Mouse (Mus musculus) stomach, embryonic 16.5 days (tissue): ENCODE measurements at regions not wholly inside any gene's neighbourhood (a gene's known extent, or its start where the extent isn't known, plus 50 kb on each side); places are given as distances from the start of the nearest gene placed in this dataset.

Experiments
- ATAC-seq: fragments of 200-750 bp; cut with Nextera tagmentation; 2 replicates; pipeline ENCODE4 v1.8.0; 2017; ENCODE audit warnings: moderate number of reproducible peaks, moderate TSS enrichment; ENCODE audit not compliant: insufficient read depth, low FRiP score
- H3K27ac ChIP-seq: fragments of 300-500 bp; sonication (generic); 2 replicates; pipeline ENCODE4 v1.5.1; 2014; ENCODE audit warnings: low read length
- H3K27me3 ChIP-seq: fragments of 300-500 bp; sonication (generic); 2 replicates; pipeline ENCODE4 v1.6.1; 2014; ENCODE audit warnings: low read length, control low read depth, mixed read lengths; ENCODE audit not compliant: control insufficient read depth, insufficient read depth
- H3K36me3 ChIP-seq: fragments of 300-500 bp; sonication (generic); 2 replicates; pipeline ENCODE4 v1.6.1; 2014; ENCODE audit warnings: low read length; ENCODE audit not compliant: control insufficient read depth, insufficient read depth
- H3K4me1 ChIP-seq: fragments of 300-500 bp; sonication (generic); 2 replicates; pipeline ENCODE4 v1.6.1; 2014; ENCODE audit warnings: low read length, control low read depth, mixed read lengths; ENCODE audit not compliant: control insufficient read depth, insufficient read depth
- H3K4me2 ChIP-seq: fragments of 300-500 bp; sonication (generic); 2 replicates; pipeline ENCODE4 v1.6.1; 2014; ENCODE audit warnings: low read depth, low read length, mixed read lengths
- H3K4me3 ChIP-seq: fragments of 300-500 bp; sonication (generic); replicated peaks from 2 replicates; pipeline ENCODE4 v1.5.1; 2014; ENCODE audit warnings: mild to moderate bottlenecking, low read length
- H3K9ac ChIP-seq: fragments of 300-500 bp; sonication (generic); 2 replicates; pipeline ENCODE4 v1.6.1; 2014; ENCODE audit warnings: low read length
- H3K9me3 ChIP-seq: fragments of 300-500 bp; sonication (generic); replicated peaks from 2 replicates; pipeline ENCODE4 v1.6.1; 2016; ENCODE audit warnings: low read length, control low read depth; ENCODE audit not compliant: control insufficient read depth
- WGBS: fragments of 180-500 bp; shearing (Covaris S2); extraction: QIAGEN DNeasy Blood & Tissue Kit; methylation state at CpG from one replicate; pipeline ENCODE4 v1.1.7; 2014; 5-methylcytosine and 5-hydroxymethylcytosine counted together

- Histone ChIP-seq H3K9ac (no peak overlapping the region), H3K27me3 (no peaks in the 10 kb centered on the region), H3K27ac (no peak overlapping the region), H3K36me3 (no peaks in the 10 kb centered on the region), H3K9me3 (no peaks in the 10 kb centered on the region), H3K4me3 (no peak overlapping the region), H3K4me1 (no peaks in the 10 kb centered on the region), H3K4me2 (no peak overlapping the region)
- ATAC-seq: no peak
- WGBS: 68% methylated on average over 9 of the region's 9 CpGs
Measured at GRCm38 (mm10) chr4:12306618-12307565, 135.1 kb upstream of the Fam92a start.

DNA sequence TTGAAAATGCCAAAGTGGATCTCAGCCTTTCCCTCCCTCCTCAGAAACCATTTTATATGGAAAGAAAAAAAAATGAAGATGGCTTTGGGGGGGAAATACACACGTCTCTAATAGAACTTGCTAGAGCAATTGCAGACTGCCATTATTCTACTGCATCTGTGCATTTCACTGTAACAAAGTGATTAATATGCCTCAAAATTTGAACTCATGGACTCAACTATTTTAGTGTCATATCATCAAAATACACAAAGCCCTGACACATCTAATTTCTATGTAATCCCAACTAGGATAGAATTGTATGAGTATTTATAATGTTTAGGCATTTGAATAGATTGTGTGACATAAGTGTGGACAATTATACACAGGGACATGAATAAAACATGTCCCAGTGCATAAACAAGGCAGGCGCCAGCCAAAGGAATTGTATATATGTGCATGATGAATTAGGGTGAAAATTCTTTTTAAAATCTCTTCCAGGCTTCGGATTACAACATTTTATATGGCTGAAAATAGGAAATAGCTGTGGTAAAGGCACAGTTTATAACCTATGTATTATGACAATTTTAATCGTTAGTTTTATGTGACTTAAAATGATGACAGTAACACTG, 115.4 kb upstream of the Fam92a start:
- WGBS: 49% methylated on average over 4 of the region's 4 CpGs
- H3K4me1 ChIP-seq: no peaks in the 10 kb centered on the region
- no peaks in the 10 kb centered on the region for H3K27me3 ChIP-seq
- no peak overlapping the region for H3K27ac ChIP-seq
- no peak overlapping the region for H3K4me2 ChIP-seq
- H3K9me3 ChIP-seq: no peaks in the 10 kb centered on the region
- no peak for ATAC-seq
- no peak overlapping the region for H3K9ac ChIP-seq
- no peaks in the 10 kb centered on the region for H3K36me3 ChIP-seq
- H3K4me3 ChIP-seq: no peak overlapping the region

GRCm38 (mm10) chr4:12286391-12286790, 114.6 kb upstream of the Fam92a start:
- no peaks in the 10 kb centered on the region for H3K4me1 ChIP-seq
- no peak overlapping the region for H3K9ac ChIP-seq
- no peak overlapping the region for H3K4me3 ChIP-seq
- no peaks in the 10 kb centered on the region for H3K27me3 ChIP-seq
- H3K9me3 ChIP-seq: no peaks in the 10 kb centered on the region
- no peaks in the 10 kb centered on the region for H3K36me3 ChIP-seq
- no peak overlapping the region for H3K27ac ChIP-seq
- 78% methylated on average over 1 of the region's 1 CpGs for WGBS
- no peak overlapping the region for H3K4me2 ChIP-seq
- no peak for ATAC-seq

- no peaks in the 10 kb centered on the region for H3K27me3 ChIP-seq
- no peak overlapping the region for H3K9ac ChIP-seq
- no peak for ATAC-seq
- H3K4me1 ChIP-seq: no peaks in the 10 kb centered on the region
- no peak overlapping the region for H3K27ac ChIP-seq
- H3K4me2 ChIP-seq: no peak overlapping the region
- H3K9me3 ChIP-seq: no peaks in the 10 kb centered on the region
- H3K4me3 ChIP-seq: no peak overlapping the region
- no peaks in the 10 kb centered on the region for H3K36me3 ChIP-seq
Measured at GRCm38 (mm10) chr4:12285983-12286382, 114.2 kb upstream of the Fam92a start.

GRCm38 (mm10) chr4:12277949-12278348, 106.1 kb upstream of the Fam92a start:
- H3K4me2 ChIP-seq: no peak overlapping the region
- H3K9ac ChIP-seq: no peak overlapping the region
- WGBS: 67% methylated on average over 3 of the region's 3 CpGs
- H3K4me1 ChIP-seq: no peaks in the 10 kb centered on the region
- no peaks in the 10 kb centered on the region for H3K36me3 ChIP-seq
- H3K9me3 ChIP-seq: no peaks in the 10 kb centered on the region
- no peaks in the 10 kb centered on the region for H3K27me3 ChIP-seq
- no peak overlapping the region for H3K4me3 ChIP-seq
- ATAC-seq: no peak
- H3K27ac ChIP-seq: no peak overlapping the region

DNA sequence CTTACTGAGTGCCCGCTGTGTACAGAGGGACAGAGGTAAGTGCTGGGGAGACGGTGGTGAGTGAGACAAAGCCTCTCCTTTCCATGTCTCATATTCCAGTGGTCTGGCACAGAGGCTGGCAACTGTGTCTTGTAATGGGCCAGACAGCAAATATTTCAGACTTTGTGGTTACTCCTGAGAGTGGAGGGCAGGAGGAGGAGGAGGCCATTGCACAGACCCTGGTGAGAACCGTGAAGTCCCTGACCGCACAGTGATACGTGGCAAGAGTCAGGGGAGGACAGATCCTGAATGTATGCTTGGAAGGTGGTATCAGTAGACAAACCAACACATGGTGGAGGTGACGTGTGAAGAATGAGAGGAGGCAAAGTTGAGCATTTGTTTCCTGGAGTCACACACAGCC, 101.6 kb upstream of the Fam92a start:
- no peak overlapping the region for H3K27ac ChIP-seq
- no peaks in the 10 kb centered on the region for H3K27me3 ChIP-seq
- H3K4me2 ChIP-seq: no peak overlapping the region
- H3K36me3 ChIP-seq: no peaks in the 10 kb centered on the region
- no peak overlapping the region for H3K4me3 ChIP-seq
- no peaks in the 10 kb centered on the region for H3K9me3 ChIP-seq
- H3K9ac ChIP-seq: no peak overlapping the region
- H3K4me1 ChIP-seq: no peaks in the 10 kb centered on the region
- ATAC-seq: no peak
- 86% methylated on average over 6 of the region's 6 CpGs for WGBS

- no peak overlapping the region for H3K4me2 ChIP-seq
- no peaks in the 10 kb centered on the region for H3K9me3 ChIP-seq
- H3K27me3 ChIP-seq: no peaks in the 10 kb centered on the region
- no peak for ATAC-seq
- no peak overlapping the region for H3K27ac ChIP-seq
- 70% methylated on average over 6 of the region's 6 CpGs for WGBS
- no peaks in the 10 kb centered on the region for H3K4me1 ChIP-seq
- H3K36me3 ChIP-seq: no peaks in the 10 kb centered on the region
- H3K4me3 ChIP-seq: no peak overlapping the region
- H3K9ac ChIP-seq: no peak overlapping the region
Measured at GRCm38 (mm10) chr4:12272914-12273313, 101.1 kb upstream of the Fam92a start.

GRCm38 (mm10) chr4:12272378-12272777, 100.6 kb upstream of the Fam92a start:
- no peak overlapping the region for H3K4me2 ChIP-seq
- H3K4me1 ChIP-seq: no peaks in the 10 kb centered on the region
- H3K27me3 ChIP-seq: no peaks in the 10 kb centered on the region
- no peak overlapping the region for H3K4me3 ChIP-seq
- H3K27ac ChIP-seq: no peak overlapping the region
- 70% methylated on average over 6 of the region's 6 CpGs for WGBS
- no peak for ATAC-seq
- H3K36me3 ChIP-seq: no peaks in the 10 kb centered on the region
- H3K9ac ChIP-seq: no peak overlapping the region
- no peaks in the 10 kb centered on the region for H3K9me3 ChIP-seq

DNA sequence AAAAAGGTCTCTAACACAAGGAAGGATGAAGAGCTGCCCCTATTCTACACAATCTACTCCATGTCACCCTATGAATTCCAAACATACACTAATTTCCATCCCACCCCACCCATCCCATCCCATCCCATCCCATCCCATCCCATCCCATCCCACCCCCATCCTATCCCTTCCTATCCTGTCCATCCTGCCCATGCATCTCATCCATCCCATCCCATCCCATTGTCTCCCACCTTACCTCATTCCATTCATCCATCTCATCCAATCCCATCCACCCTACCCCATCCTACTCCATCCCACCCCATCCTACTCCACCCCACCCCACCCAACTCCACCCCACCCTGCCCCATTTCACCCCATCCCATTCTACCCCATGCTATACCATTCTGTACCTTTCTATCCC, 91.9 kb upstream of the Fam92a start:
- Histone ChIP-seq H3K36me3 (no peaks in the 10 kb centered on the region), H3K9ac (no peak overlapping the region), H3K27me3 (no peaks in the 10 kb centered on the region), H3K4me2 (no peak overlapping the region), H3K4me1 (no peaks in the 10 kb centered on the region), H3K9me3 (no peaks in the 10 kb centered on the region), H3K27ac (no peak overlapping the region), H3K4me3 (no peak overlapping the region)
- ATAC-seq: no peak
